Mouse (Mus musculus): ENCODE results near the gene Crip2. TPM values are rescaled to one million over a fixed set of nuclear protein-coding genes. Genes with fewer than 3 reads are reported as not detected.
A peak's percentile ranks its signal among the peaks of the same experiment; 100 is the strongest.

Gene Crip2
- polyA plus RNA-seq, 1 experiment = 66.2 TPM

DNA sequence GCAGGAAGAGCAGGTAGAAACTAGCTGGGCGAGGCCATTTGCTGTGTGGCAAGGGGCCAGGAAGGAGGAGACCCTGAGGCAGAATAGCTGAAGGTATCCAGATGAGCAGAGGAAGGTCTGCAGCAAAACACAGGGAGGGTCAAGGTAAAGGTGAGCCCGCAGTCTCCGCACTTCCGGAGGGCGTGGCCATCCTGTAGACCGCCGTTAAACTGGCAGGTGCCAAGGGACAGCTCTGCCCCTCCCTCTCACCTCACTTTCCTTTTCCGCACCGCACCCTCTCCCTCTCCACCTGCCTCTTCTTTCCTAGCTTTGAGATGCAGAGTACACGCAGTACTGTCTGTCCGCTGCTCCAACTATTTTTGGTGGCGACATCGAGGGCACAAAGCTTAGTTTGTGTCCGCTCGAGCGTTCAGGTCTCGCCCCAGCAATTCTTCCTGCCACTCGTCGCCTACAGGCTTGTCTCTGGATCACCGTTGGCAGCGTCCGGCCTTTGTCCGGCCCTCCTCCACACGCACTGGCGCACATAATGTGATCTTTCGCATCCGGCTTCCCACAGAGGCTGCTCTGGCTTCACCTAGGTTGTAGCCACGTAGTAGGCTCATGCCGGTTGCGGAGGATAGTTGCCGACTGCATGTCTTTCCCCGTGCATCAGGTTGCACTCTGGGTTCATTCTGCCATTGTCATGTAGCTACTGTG is 15.2 kb downstream of the Crip2 start:
- peak; percentile 54 to 59 for DNase-seq
- Histone ChIP-seq H3K4me3 (replicated peaks; ENCODE audit: insufficient read depth, low read depth, low read length) (peak overlapping the region; percentile 60), H3K4me1 (ENCODE audit: control insufficient read depth, insufficient read depth, low read length) (no peaks in the 10 kb centered on the region; the same call in 1 of the 2 replicates), H3K27ac (ENCODE audit: insufficient read depth, low read length) (peak overlapping the region; percentile 21; the same call in 1 of the 2 replicates), H3K27me3 (ENCODE audit: control insufficient read depth, insufficient read depth, low read length) (0 out of 2 replicates have a peak, but pooled peaks cover 2% of the 10 kb centered on the region)
- TF ChIP-seq CTCF (IDR thresholded peaks at IDR 0.05; ENCODE audit: borderline replicate concordance, insufficient read depth, low read depth, low read length) (no peak), POLR2A (IDR thresholded peaks at IDR 0.05; ENCODE audit: borderline replicate concordance, insufficient read depth, low read length) (no peak)
- WGBS = 4% methylated on average over 32 of the region's 32 CpGs

DNA sequence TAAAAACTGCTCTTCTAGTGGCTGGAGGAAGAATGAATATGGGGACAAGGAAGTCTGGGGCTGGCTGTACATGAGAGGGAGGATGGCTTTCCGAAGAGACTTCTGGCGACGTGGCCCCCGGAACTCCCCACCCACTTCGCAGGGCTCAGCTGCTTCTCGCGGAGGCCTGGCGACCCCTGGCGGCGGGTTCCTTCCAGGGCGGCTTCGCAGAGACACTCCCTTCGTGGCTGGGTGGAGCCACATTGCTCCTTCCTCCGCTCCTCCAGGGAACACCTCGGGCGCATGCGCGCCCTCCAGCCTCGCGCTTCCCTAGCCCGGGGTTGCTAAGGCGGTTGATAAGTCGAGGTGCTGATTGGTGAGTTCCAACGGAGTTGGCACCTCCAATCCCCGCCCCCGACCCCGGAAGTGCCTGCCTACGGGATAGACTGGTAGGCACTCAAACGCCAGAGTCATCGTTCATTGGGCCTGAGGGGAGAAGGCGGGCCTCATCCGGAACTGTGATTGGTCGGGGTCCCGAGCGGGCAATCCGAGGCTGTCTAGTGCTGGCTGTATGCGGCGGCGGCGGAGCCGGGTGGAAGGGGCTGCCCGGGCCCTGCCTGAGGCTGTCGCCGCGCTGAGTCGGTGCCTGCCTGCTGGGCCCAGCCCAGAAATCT is 16.0 kb downstream of the Crip2 start, which contains the start of gene Tedc1:
Gene Tedc1, plus strand, starts transcription at position 535 of the 653 bp plus-strand sequence.
- TF ChIP-seq POLR2A (IDR thresholded peaks at IDR 0.05; ENCODE audit: borderline replicate concordance, insufficient read depth, low read length) (peak; percentile 20; the same call in 1 of the 2 replicates), CTCF (IDR thresholded peaks at IDR 0.05; ENCODE audit: borderline replicate concordance, insufficient read depth, low read depth, low read length) (peak; percentile 88)
- DNase-seq = peak; percentile 99
- H3K4me3 ChIP-seq (replicated peaks; ENCODE audit: insufficient read depth, low read depth, low read length) = peak within 1 kb of the TSS; percentile 60
- peak within 1 kb of the TSS; percentile 21; the same call in 1 of the 2 replicates for H3K27ac ChIP-seq (ENCODE audit: insufficient read depth, low read length)
- under 1% methylated on average over 46 of the region's 46 CpGs for WGBS
- 0 out of 2 replicates have a peak, but pooled peaks cover 2% of the 10 kb centered on the region for H3K27me3 ChIP-seq (ENCODE audit: control insufficient read depth, insufficient read depth, low read length)
- no peaks in the 10 kb centered on the region; the same call in 1 of the 2 replicates for H3K4me1 ChIP-seq (ENCODE audit: control insufficient read depth, insufficient read depth, low read length)

DNA sequence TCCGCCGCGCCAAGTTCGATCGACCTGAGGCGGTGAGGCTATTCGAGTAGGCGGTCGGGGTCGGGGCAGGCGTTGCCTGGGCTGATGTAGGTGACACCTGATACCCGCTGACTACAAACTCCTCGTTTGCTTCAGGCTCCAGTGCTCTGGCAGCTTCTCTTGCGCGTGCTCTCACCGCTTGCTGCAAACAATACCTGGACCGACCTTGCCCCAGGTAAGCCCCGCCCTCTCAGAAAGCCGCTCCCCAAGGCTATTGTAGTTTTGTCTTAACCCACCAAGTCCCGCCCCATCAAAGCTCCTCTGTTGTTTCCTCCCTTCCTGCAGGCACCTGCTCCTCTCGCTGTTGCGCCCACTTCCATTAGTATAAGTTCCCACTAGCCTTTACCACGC is 16.5 kb downstream of the Crip2 start:
- 1% methylated on average over 23 of the region's 23 CpGs for WGBS
- 0 out of 2 replicates have a peak, but pooled peaks cover 2% of the 10 kb centered on the region for H3K27me3 ChIP-seq (ENCODE audit: control insufficient read depth, insufficient read depth, low read length)
- peak overlapping the region; percentile 52 for H3K4me3 ChIP-seq (replicated peaks; ENCODE audit: insufficient read depth, low read depth, low read length)
- TF ChIP-seq CTCF (IDR thresholded peaks at IDR 0.05; ENCODE audit: borderline replicate concordance, insufficient read depth, low read depth, low read length) (no peak), POLR2A (IDR thresholded peaks at IDR 0.05; ENCODE audit: borderline replicate concordance, insufficient read depth, low read length) (no peak)
- no peak overlapping the region for H3K27ac ChIP-seq (ENCODE audit: insufficient read depth, low read length)
- no peak for DNase-seq
- H3K4me1 ChIP-seq (ENCODE audit: control insufficient read depth, insufficient read depth, low read length) = no peaks in the 10 kb centered on the region; the same call in 1 of the 2 replicates

DNA sequence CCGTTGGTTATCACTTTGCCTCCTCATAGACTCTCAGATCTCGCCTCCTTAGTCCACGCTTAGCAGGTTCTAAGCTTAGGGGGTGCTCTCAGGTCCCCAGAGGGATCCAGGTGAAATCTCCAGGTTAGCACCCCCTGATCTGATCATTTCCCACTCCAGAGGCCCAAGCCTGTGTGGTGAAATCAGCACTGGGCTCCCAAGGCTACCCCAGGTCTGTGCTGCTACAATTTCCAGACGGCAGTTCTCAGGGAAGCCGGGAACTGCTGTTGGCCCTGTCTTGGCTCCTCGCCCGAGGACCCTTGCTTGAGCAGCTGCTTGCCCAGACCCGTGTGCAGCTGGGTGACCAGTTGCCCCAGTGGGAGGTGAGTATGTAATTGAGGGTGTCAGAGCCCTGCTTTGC is 17.0 kb downstream of the Crip2 start:
- H3K4me1 ChIP-seq (ENCODE audit: control insufficient read depth, insufficient read depth, low read length) = no peaks in the 10 kb centered on the region; the same call in 1 of the 2 replicates
- 11% methylated on average over 8 of the region's 8 CpGs for WGBS
- no peak for TF ChIP-seq CTCF (IDR thresholded peaks at IDR 0.05; ENCODE audit: borderline replicate concordance, insufficient read depth, low read depth, low read length)
- no peak for TF ChIP-seq POLR2A (IDR thresholded peaks at IDR 0.05; ENCODE audit: borderline replicate concordance, insufficient read depth, low read length)
- no peak overlapping the region for H3K4me3 ChIP-seq (replicated peaks; ENCODE audit: insufficient read depth, low read depth, low read length)
- no peak overlapping the region for H3K27ac ChIP-seq (ENCODE audit: insufficient read depth, low read length)
- DNase-seq = peak in 1 of 2 experiments; percentile 33
- no peaks in the 10 kb centered on the region for H3K27me3 ChIP-seq (ENCODE audit: control insufficient read depth, insufficient read depth, low read length)

DNA sequence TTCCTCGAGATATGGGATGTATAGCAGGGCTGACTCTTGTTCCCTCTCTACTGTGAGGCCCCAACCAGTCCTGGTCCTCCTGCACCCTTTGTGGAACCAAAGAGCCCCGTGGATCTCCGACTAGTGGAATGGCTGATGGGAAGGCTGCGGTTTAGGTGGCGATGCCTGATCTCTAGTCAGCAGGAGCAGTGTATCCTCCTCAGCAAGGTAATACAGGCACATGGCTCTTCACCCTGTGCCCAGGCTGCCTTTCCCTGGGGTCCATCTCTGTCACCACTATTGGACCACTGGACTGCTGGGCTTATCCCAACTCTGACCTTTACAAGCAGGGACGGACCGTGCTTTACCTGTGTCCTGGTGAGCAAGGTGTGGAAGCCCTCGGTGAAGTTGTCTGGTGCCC is 17.5 kb downstream of the Crip2 start:
- TF ChIP-seq CTCF (IDR thresholded peaks at IDR 0.05; ENCODE audit: borderline replicate concordance, insufficient read depth, low read depth, low read length) (no peak), POLR2A (IDR thresholded peaks at IDR 0.05; ENCODE audit: borderline replicate concordance, insufficient read depth, low read length) (no peak)
- no peak for DNase-seq
- WGBS = 85% methylated on average over 8 of the region's 8 CpGs
- Histone ChIP-seq H3K27me3 (ENCODE audit: control insufficient read depth, insufficient read depth, low read length) (no peaks in the 10 kb centered on the region), H3K27ac (ENCODE audit: insufficient read depth, low read length) (no peak overlapping the region), H3K4me1 (ENCODE audit: control insufficient read depth, insufficient read depth, low read length) (peaks cover 3% of the 10 kb centered on the region), H3K4me3 (replicated peaks; ENCODE audit: insufficient read depth, low read depth, low read length) (no peak overlapping the region)

DNA sequence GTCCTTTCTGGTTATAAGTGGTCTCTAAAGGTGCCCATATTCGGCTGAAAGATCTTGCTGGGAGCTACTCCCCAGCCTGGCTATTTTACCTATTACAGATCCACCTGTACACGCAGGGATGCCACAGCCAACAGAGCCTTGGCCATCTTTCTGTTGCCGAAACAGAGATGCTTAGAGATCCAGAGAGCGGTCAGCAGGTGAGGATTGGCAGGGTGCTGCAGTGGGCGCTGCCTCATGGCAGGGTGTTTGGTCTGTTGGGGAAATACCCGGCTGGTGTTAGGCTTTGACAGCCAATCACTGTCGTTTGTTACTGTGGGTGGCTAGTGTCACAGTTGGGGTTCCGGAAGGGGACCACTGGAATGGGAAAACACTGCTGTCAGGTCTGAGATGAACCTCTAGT is 17.9 kb downstream of the Crip2 start:
- no peak overlapping the region for H3K27ac ChIP-seq (ENCODE audit: insufficient read depth, low read length)
- TF ChIP-seq POLR2A (IDR thresholded peaks at IDR 0.05; ENCODE audit: borderline replicate concordance, insufficient read depth, low read length) = no peak
- no peak overlapping the region for H3K4me3 ChIP-seq (replicated peaks; ENCODE audit: insufficient read depth, low read depth, low read length)
- H3K27me3 ChIP-seq (ENCODE audit: control insufficient read depth, insufficient read depth, low read length) = no peaks in the 10 kb centered on the region
- 88% methylated on average over 8 of the region's 8 CpGs for WGBS
- no peak for DNase-seq
- peaks cover 7% of the 10 kb centered on the region for H3K4me1 ChIP-seq (ENCODE audit: control insufficient read depth, insufficient read depth, low read length)

DNA sequence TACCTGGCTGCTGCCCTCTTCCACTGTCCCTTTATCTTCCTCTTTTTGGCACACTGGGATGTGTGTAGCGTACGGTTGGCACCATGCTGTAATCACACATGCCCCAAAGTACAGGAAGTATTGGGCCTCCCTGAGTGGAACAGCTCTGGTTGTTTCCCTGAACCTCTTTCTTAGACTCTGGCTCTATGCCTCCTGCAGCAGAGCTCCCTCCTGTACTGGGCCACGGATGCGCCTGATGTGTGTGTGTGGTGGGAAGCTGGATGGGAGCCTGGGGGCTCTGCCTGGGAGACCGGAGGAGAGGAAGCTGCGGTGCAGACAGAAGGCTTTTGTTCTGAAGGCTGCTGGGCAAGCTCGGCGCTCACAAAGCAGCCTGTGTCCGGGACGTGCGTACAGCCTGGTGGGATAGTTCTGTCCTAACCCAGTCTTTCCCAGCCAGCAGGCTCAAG is 23.5 kb downstream of the Crip2 start:
- TF ChIP-seq POLR2A (IDR thresholded peaks at IDR 0.05; ENCODE audit: borderline replicate concordance, insufficient read depth, low read length) (no peak), CTCF (IDR thresholded peaks at IDR 0.05; ENCODE audit: borderline replicate concordance, insufficient read depth, low read depth, low read length) (no peak)
- Histone ChIP-seq H3K27me3 (ENCODE audit: control insufficient read depth, insufficient read depth, low read length) (no peaks in the 10 kb centered on the region), H3K27ac (ENCODE audit: insufficient read depth, low read length) (peak overlapping the region; percentile 49), H3K4me1 (ENCODE audit: control insufficient read depth, insufficient read depth, low read length) (peaks cover 18% of the 10 kb centered on the region), H3K4me3 (replicated peaks; ENCODE audit: insufficient read depth, low read depth, low read length) (no peak overlapping the region)
- DNase-seq = peak; percentile 40 to 51
- WGBS = 51% methylated on average over 11 of the region's 11 CpGs
